9 mouse cellular contexts compared by ENCODE assay signal in genomic region chr17:35665957-35666515, GRCm38 (mm10). TPM values are rescaled to one million over a fixed set of nuclear protein-coding genes. Genes with fewer than 3 reads are reported as not detected.
DNase-seq lines count a peak whose midpoint lies in the region; ATAC-seq and TF ChIP-seq lines count a peak whose summit lies in the region.
"Had no signal": no experiment of that assay in that cellular context is flagged by ENCODE, and none has a peak within 500 bp of the region (broad histone marks: within the 10 kb centered on the region; RNA-seq: fewer than 3 reads in every experiment).

No protein-coding gene starts in this region.

- WGBS in heart, embryonic 13.5 days, result 75% methylated on average over 17 of the region's 17 CpGs
- WGBS in kidney, embryonic 15.5 days, result 77% methylated on average over 17 of the region's 17 CpGs

- H3K27ac ChIP-seq in heart, embryonic 13.5 days (replicated peaks), result no peak overlapping the region
- no peak overlapping the region for H3K27ac ChIP-seq in kidney, embryonic 15.5 days

- peaks cover 59% of the 10 kb centered on the region for H3K36me3 ChIP-seq in heart, embryonic 13.5 days
- H3K36me3 ChIP-seq in E14TG2a.4 (ENCODE audit: insufficient read depth, low read length), result peaks cover 77% of the 10 kb centered on the region
- H3K36me3 ChIP-seq in kidney, embryonic 15.5 days, result peaks cover 55% of the 10 kb centered on the region

- H3K4me2 ChIP-seq in heart, embryonic 13.5 days, result peak overlapping the region; percentile 97
- peak overlapping the region; percentile 14; the same call in 1 of the 2 replicates for H3K4me2 ChIP-seq in kidney, embryonic 15.5 days

- ATAC-seq in heart, embryonic 13.5 days (ENCODE audit: extremely low read depth, insufficient number of reproducible peaks, low FRiP score, low TSS enrichment), result no peak
- ATAC-seq in kidney, embryonic 15.5 days (replicated peaks; ENCODE audit: low FRiP score), result peak; percentile 18; the same call in 1 of the 2 replicates
- ATAC-seq in inflammation-experienced regulatory T-cells, adult 6 months, result no peak

- peak overlapping the region; percentile 95 for H3K9ac ChIP-seq in heart, embryonic 13.5 days
- peak overlapping the region; percentile 17; the same call in 1 of the 2 replicates for H3K9ac ChIP-seq in kidney, embryonic 15.5 days

- intact Hi-C loops in heart, postnatal 25 days (cut with DNase I), result no loop called here

- H3K4me3 ChIP-seq in heart, embryonic 13.5 days, result no peak overlapping the region
- H3K4me3 ChIP-seq in E14TG2a.4 (replicated peaks; ENCODE audit: low read length), result peak overlapping the region; percentile 46; the same call in 1 of the 2 replicates
- peak overlapping the region; percentile 82; the same call in 1 of the 2 replicates for H3K4me3 ChIP-seq in kidney, embryonic 15.5 days (replicated peaks)

- no peaks in the 10 kb centered on the region for H3K9me3 ChIP-seq in heart, embryonic 13.5 days
- no peaks in the 10 kb centered on the region for H3K9me3 ChIP-seq in E14TG2a.4 (ENCODE audit: low read length)
- no peaks in the 10 kb centered on the region for H3K9me3 ChIP-seq in kidney, embryonic 15.5 days (replicated peaks)

- no peaks in the 10 kb centered on the region for H3K27me3 ChIP-seq in heart, embryonic 13.5 days (replicated peaks)
- H3K27me3 ChIP-seq in E14TG2a.4 (ENCODE audit: insufficient read depth, low read length), result no peaks in the 10 kb centered on the region
- no peaks in the 10 kb centered on the region for H3K27me3 ChIP-seq in kidney, embryonic 15.5 days

- DNase-seq in heart, postnatal 25 days (ENCODE audit: low spot score), result no peak
- DNase-seq in c-Kit-positive CD71-negative TER-119-negative erythroid progenitor cells, embryonic 14.5 days (ENCODE audit: low read depth), result peak; percentile 50
- peak; percentile 65 for DNase-seq in lung, postnatal 10 days
- DNase-seq in thymus, postnatal 25 days, result peak; percentile 64

- H3K4me1 ChIP-seq in heart, embryonic 13.5 days, result peaks cover 19% of the 10 kb centered on the region
- H3K4me1 ChIP-seq in E14TG2a.4 (replicated peaks; ENCODE audit: low read depth, low read length), result peaks cover 46% of the 10 kb centered on the region
- H3K4me1 ChIP-seq in kidney, embryonic 15.5 days, result peaks cover 21% of the 10 kb centered on the region

- TF ChIP-seq CTCF in E14TG2a.4 (conservative IDR thresholded peaks at IDR 0.05; ENCODE audit: low read length), result peak; percentile 13; the same call in 1 of the 2 replicates

RNA-seq across cellular contexts. Expression of gene Vars2, which starts 1.4 kb away (rescaled TPM):
- polyA plus RNA-seq in heart, embryonic 13.5 days (2015; fragmentation: Nextera tagmentation; extraction: Ambion mirVana), result 12.2 and 13.5 TPM in 2 replicates
- total RNA-seq in heart, postnatal 25 days (2021), result 10 to 100 TPM; 32.3 TPM
- polyA plus RNA-seq in kidney, embryonic 15.5 days (2015; fragmentation: Nextera tagmentation; extraction: Ambion mirVana), result 15.9 and 18.8 TPM in 2 replicates
- 10 to 100 TPM; 10.4 to 13.2 (median 12.7) TPM for polyA plus RNA-seq in inflammation-experienced regulatory T-cells, adult 6 months (2017; shearing (Covaris generic))

RNA-seq across cellular contexts. Expression of gene Gtf2h4, which starts 7.5 kb away (rescaled TPM):
- polyA plus RNA-seq in heart, embryonic 13.5 days (2015; fragmentation: Nextera tagmentation; extraction: Ambion mirVana), result 25.7 and 27.7 TPM in 2 replicates
- total RNA-seq in heart, postnatal 25 days (2021), result 10 to 100 TPM; 17.5 to 18.3 TPM
- polyA plus RNA-seq in kidney, embryonic 15.5 days (2015; fragmentation: Nextera tagmentation; extraction: Ambion mirVana), result 48.5 and 49.9 TPM in 2 replicates
- 10 to 100 TPM; 16.7 to 24.7 (median 17.9) TPM for polyA plus RNA-seq in inflammation-experienced regulatory T-cells, adult 6 months (2017; shearing (Covaris generic))

RNA-seq across cellular contexts. Expression of gene Mucl3, which starts 22.5 kb away (rescaled TPM):
- polyA plus RNA-seq in heart, embryonic 13.5 days (2015; fragmentation: Nextera tagmentation; extraction: Ambion mirVana), result 0.36 and 0.39 TPM in 2 replicates
- not detected for total RNA-seq in heart, postnatal 25 days (2021)
- 0.26 TPM in 2 replicates for polyA plus RNA-seq in kidney, embryonic 15.5 days (2015; fragmentation: Nextera tagmentation; extraction: Ambion mirVana)
- polyA plus RNA-seq in inflammation-experienced regulatory T-cells, adult 6 months (2017; shearing (Covaris generic)), result under 1 TPM in 1 of 3 experiments, not detected in 2; 0.26 TPM
- polyA plus RNA-seq: frontal cortex, adult 2 months had no signal

RNA-seq across cellular contexts. Expression of gene Ddr1, which starts 38.4 kb away (rescaled TPM):
- 122 and 130 TPM in 2 replicates for polyA plus RNA-seq in heart, embryonic 13.5 days (2015; fragmentation: Nextera tagmentation; extraction: Ambion mirVana)
- 10 to 100 TPM; 33.1 to 41.7 TPM for total RNA-seq in heart, postnatal 25 days (2021)
- polyA plus RNA-seq in kidney, embryonic 15.5 days (2015; fragmentation: Nextera tagmentation; extraction: Ambion mirVana), result 83.0 and 86.1 TPM in 2 replicates
- polyA plus RNA-seq in inflammation-experienced regulatory T-cells, adult 6 months (2017; shearing (Covaris generic)), result 1 to 10 TPM in 1 of 3 experiments, under 1 TPM in 2; 0.65 to 1.1 (median 0.73) TPM

RNA-seq across cellular contexts. Expression of gene Gm9573, which starts 39.6 kb away (rescaled TPM):
- not detected in 2 replicates for polyA plus RNA-seq in heart, embryonic 13.5 days (2015; fragmentation: Nextera tagmentation; extraction: Ambion mirVana)
- not detected for total RNA-seq in heart, postnatal 25 days (2021)
- not detected in 2 replicates for polyA plus RNA-seq in kidney, embryonic 15.5 days (2015; fragmentation: Nextera tagmentation; extraction: Ambion mirVana)
- polyA plus RNA-seq in inflammation-experienced regulatory T-cells, adult 6 months (2017; shearing (Covaris generic)), result not detected
